Mouse (Mus musculus) megakaryocyte-erythroid progenitor cell, adult 5-6 weeks (primary cell): ENCODE results near the gene Olfr1135. TPM values are rescaled to one million over a fixed set of nuclear protein-coding genes. Genes with fewer than 3 reads are reported as not detected.

ENCODE experiments used
- ATAC-seq: replicated peaks from 2 replicates; pipeline ENCODE4 v1.8.0; 2016; ENCODE audit warnings: mild to moderate bottlenecking, inconsistent platforms; ENCODE audit not compliant: severe bottlenecking, poor library complexity, low FRiP score, low TSS enrichment
- total RNA-seq, 2 experiments: library from RNA; stranded (forward) in 1 of 2; stranded (reverse) in 1 of 2; fragments of 200-1000, 215-1000 nt in 1 of 2; fragments of >200 nt in 1 of 2; fragmentation: Nextera tagmentation in 1 of 2; gene quantifications; 2 replicates each; pipeline ENCODE4 v1.2.3; 2014 to 2017

Olfr1135 gene
- total RNA-seq (2014; fragmentation: Nextera tagmentation) (not detected in 2 replicates), total RNA-seq (2017) (not detected in 2 replicates)

- no peak for ATAC-seq
Measured at GRCm38 (mm10) chr2:87673564-87673963, at the start of gene Olfr1135. Gene Olfr1135, minus strand, starts transcription at chr2:87673664.

- no peak for ATAC-seq
Measured at GRCm38 (mm10) chr2:87713079-87713478, 39.6 kb upstream of the Olfr1135 start, which contains the start of gene Olfr1137. Gene Olfr1137, minus strand, starts transcription at chr2:87713179.

GRCm38 (mm10) chr2:87693847-87694246, 20.4 kb upstream of the Olfr1135 start, which contains the start of gene Olfr1136:
Gene Olfr1136, minus strand, starts transcription at chr2:87693947.
- ATAC-seq, result no peak

GRCm38 (mm10) chr2:87658360-87658759, 15.1 kb downstream of the Olfr1135 start, which contains the start of gene Olfr1134:
Gene Olfr1134, minus strand, starts transcription at chr2:87658460.
- ATAC-seq, result no peak

GRCm38 (mm10) chr2:87647274-87647673, 26.2 kb downstream of the Olfr1135 start, which contains the start of gene Olfr1133:
Gene Olfr1133, minus strand, starts transcription at chr2:87647374.
- no peak for ATAC-seq

- ATAC-seq, result no peak
Measured at GRCm38 (mm10) chr2:87642441-87642840, 31.0 kb downstream of the Olfr1135 start.

GRCm38 (mm10) chr2:87637435-87637834, 36.0 kb downstream of the Olfr1135 start, which contains the start of gene Olfr1132:
Gene Olfr1132, minus strand, starts transcription at chr2:87637535.
- ATAC-seq, result no peak

GRCm38 (mm10) chr2:87626804-87627203, 46.7 kb downstream of the Olfr1135 start, which contains the start of gene Olfr1131:
Gene Olfr1131, plus strand, starts transcription at chr2:87627104.
- no peak for ATAC-seq

Other genes with a start within 250 kb of the Olfr1135 start
- gene Olfr1124, start 243.4 kb downstream of the Olfr1135 start, total RNA-seq (2014; fragmentation: Nextera tagmentation), result not detected in 2 replicates
- not detected in 2 replicates for gene Olfr1124, start 243.4 kb downstream of the Olfr1135 start, total RNA-seq (2017)
- not detected in 2 replicates for gene Olfr1126, start 219.7 kb downstream of the Olfr1135 start, total RNA-seq (2014; fragmentation: Nextera tagmentation)
- not detected in 2 replicates for gene Olfr1126, start 219.7 kb downstream of the Olfr1135 start, total RNA-seq (2017)
- not detected in 2 replicates for gene Pramel7, start 176.6 kb downstream of the Olfr1135 start, total RNA-seq (2014; fragmentation: Nextera tagmentation)
- gene Pramel7, start 176.6 kb downstream of the Olfr1135 start, total RNA-seq (2017), result not detected in 2 replicates
- gene Pramel6, start 167.1 kb downstream of the Olfr1135 start, total RNA-seq (2014; fragmentation: Nextera tagmentation), result not detected in 2 replicates
- not detected in 2 replicates for gene Pramel6, start 167.1 kb downstream of the Olfr1135 start, total RNA-seq (2017)
- gene Olfr153, start 141.9 kb downstream of the Olfr1135 start, total RNA-seq (2014; fragmentation: Nextera tagmentation), result not detected in 2 replicates
- not detected in 2 replicates for gene Olfr153, start 141.9 kb downstream of the Olfr1135 start, total RNA-seq (2017)
- not detected in 2 replicates for gene Olfr1128, start 128.1 kb downstream of the Olfr1135 start, total RNA-seq (2014; fragmentation: Nextera tagmentation)
- not detected in 2 replicates for gene Olfr1128, start 128.1 kb downstream of the Olfr1135 start, total RNA-seq (2017)
- gene Olfr1129, start 99.8 kb downstream of the Olfr1135 start, total RNA-seq (2014; fragmentation: Nextera tagmentation), result not detected in 2 replicates
- gene Olfr1129, start 99.8 kb downstream of the Olfr1135 start, total RNA-seq (2017), result not detected in 2 replicates
- gene Olfr1130, start 67.5 kb downstream of the Olfr1135 start, total RNA-seq (2014; fragmentation: Nextera tagmentation), result not detected in 2 replicates
- not detected in 2 replicates for gene Olfr1130, start 67.5 kb downstream of the Olfr1135 start, total RNA-seq (2017)
- gene Olfr1131, start 46.6 kb downstream of the Olfr1135 start, total RNA-seq (2014; fragmentation: Nextera tagmentation), result not detected in 2 replicates
- gene Olfr1131, start 46.6 kb downstream of the Olfr1135 start, total RNA-seq (2017), result not detected in 2 replicates
- gene Olfr1132, start 36.1 kb downstream of the Olfr1135 start, total RNA-seq (2014; fragmentation: Nextera tagmentation), result not detected in 2 replicates
- not detected in 2 replicates for gene Olfr1132, start 36.1 kb downstream of the Olfr1135 start, total RNA-seq (2017)
- gene Olfr1133, start 26.3 kb downstream of the Olfr1135 start, total RNA-seq (2014; fragmentation: Nextera tagmentation), result not detected in 2 replicates
- not detected in 2 replicates for gene Olfr1133, start 26.3 kb downstream of the Olfr1135 start, total RNA-seq (2017)
- gene Olfr1134, start 15.2 kb downstream of the Olfr1135 start, total RNA-seq (2014; fragmentation: Nextera tagmentation), result not detected in 2 replicates
- not detected in 2 replicates for gene Olfr1134, start 15.2 kb downstream of the Olfr1135 start, total RNA-seq (2017)
- gene Olfr1136, start 20.3 kb upstream of the Olfr1135 start, total RNA-seq (2014; fragmentation: Nextera tagmentation), result not detected in 2 replicates
- gene Olfr1136, start 20.3 kb upstream of the Olfr1135 start, total RNA-seq (2017), result not detected in 2 replicates
- gene Olfr1137, start 39.5 kb upstream of the Olfr1135 start, total RNA-seq (2014; fragmentation: Nextera tagmentation), result not detected in 2 replicates
- not detected in 2 replicates for gene Olfr1137, start 39.5 kb upstream of the Olfr1135 start, total RNA-seq (2017)
- gene Olfr1138, start 66.3 kb upstream of the Olfr1135 start, total RNA-seq (2014; fragmentation: Nextera tagmentation), result not detected in 2 replicates
- gene Olfr1138, start 66.3 kb upstream of the Olfr1135 start, total RNA-seq (2017), result not detected in 2 replicates
- gene Olfr1140, start 70.1 kb upstream of the Olfr1135 start, total RNA-seq (2014; fragmentation: Nextera tagmentation), result not detected in 2 replicates
- not detected in 2 replicates for gene Olfr1140, start 70.1 kb upstream of the Olfr1135 start, total RNA-seq (2017)
- not detected in 2 replicates for gene Olfr1141, start 80.3 kb upstream of the Olfr1135 start, total RNA-seq (2014; fragmentation: Nextera tagmentation)
- not detected in 2 replicates for gene Olfr1141, start 80.3 kb upstream of the Olfr1135 start, total RNA-seq (2017)
- gene Olfr152, start 105.8 kb upstream of the Olfr1135 start, total RNA-seq (2014; fragmentation: Nextera tagmentation), result not detected in 2 replicates
- gene Olfr152, start 105.8 kb upstream of the Olfr1135 start, total RNA-seq (2017), result not detected in 2 replicates
- not detected in 2 replicates for gene Olfr1143, start 126.9 kb upstream of the Olfr1135 start, total RNA-seq (2014; fragmentation: Nextera tagmentation)
- gene Olfr1143, start 126.9 kb upstream of the Olfr1135 start, total RNA-seq (2017), result not detected in 2 replicates
- gene Olfr1145, start 136.2 kb upstream of the Olfr1135 start, total RNA-seq (2014; fragmentation: Nextera tagmentation), result not detected in 2 replicates
- not detected in 2 replicates for gene Olfr1145, start 136.2 kb upstream of the Olfr1135 start, total RNA-seq (2017)
- not detected in 2 replicates for gene Olfr1148, start 156.9 kb upstream of the Olfr1135 start, total RNA-seq (2014; fragmentation: Nextera tagmentation)
- not detected in 2 replicates for gene Olfr1148, start 156.9 kb upstream of the Olfr1135 start, total RNA-seq (2017)
- not detected in 2 replicates for gene Olfr1150-ps1, start 170.3 kb upstream of the Olfr1135 start, total RNA-seq (2014; fragmentation: Nextera tagmentation)
- not detected in 2 replicates for gene Olfr1150-ps1, start 170.3 kb upstream of the Olfr1135 start, total RNA-seq (2017)
- gene Olfr1151, start 182.2 kb upstream of the Olfr1135 start, total RNA-seq (2014; fragmentation: Nextera tagmentation), result not detected in 2 replicates
- not detected in 2 replicates for gene Olfr1151, start 182.2 kb upstream of the Olfr1135 start, total RNA-seq (2017)
- not detected in 2 replicates for gene Olfr1152, start 192.8 kb upstream of the Olfr1135 start, total RNA-seq (2014; fragmentation: Nextera tagmentation)
- not detected in 2 replicates for gene Olfr1152, start 192.8 kb upstream of the Olfr1135 start, total RNA-seq (2017)
- not detected in 2 replicates for gene Olfr1153, start 221.3 kb upstream of the Olfr1135 start, total RNA-seq (2014; fragmentation: Nextera tagmentation)
- gene Olfr1153, start 221.3 kb upstream of the Olfr1135 start, total RNA-seq (2017), result not detected in 2 replicates
- gene Olfr1154, start 231.5 kb upstream of the Olfr1135 start, total RNA-seq (2014; fragmentation: Nextera tagmentation), result not detected in 2 replicates
- not detected in 2 replicates for gene Olfr1154, start 231.5 kb upstream of the Olfr1135 start, total RNA-seq (2017)